Comparison of ENCODE assay signal across 10 mouse cellular contexts in the genomic region with DNA sequence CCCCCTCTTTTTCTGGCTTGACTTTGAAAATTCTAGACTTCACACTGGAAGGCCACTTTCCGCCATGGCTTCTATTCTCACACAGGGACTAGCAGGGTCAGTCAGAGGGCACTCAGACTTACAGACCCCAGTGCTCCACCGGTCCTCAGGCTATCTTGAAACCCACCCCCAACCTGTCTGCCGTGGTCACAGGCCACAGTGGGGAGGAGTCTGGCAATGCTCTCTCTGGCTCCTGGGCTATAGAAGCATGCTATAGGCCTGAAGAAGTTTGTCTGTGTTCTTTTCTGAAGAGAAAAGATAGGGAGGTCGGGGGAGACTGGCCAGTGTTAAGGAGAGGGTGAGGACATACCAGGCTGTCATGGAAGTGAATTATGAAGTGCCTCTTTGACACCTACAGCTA. TPM values are rescaled to one million over a fixed set of nuclear protein-coding genes. Genes with fewer than 3 reads are reported as not detected.
DNase-seq lines count a peak whose midpoint lies in the region; ATAC-seq lines count a peak whose summit lies in the region.
"Had no signal": no experiment of that assay in that cellular context is flagged by ENCODE, and none has a peak within 500 bp of the region (broad histone marks: within the 10 kb centered on the region; RNA-seq: fewer than 3 reads in every experiment).

No protein-coding gene starts in this region.

- no peak overlapping the region for H3K4me3 ChIP-seq in heart, embryonic 11.5 days (ENCODE audit: low read depth, low read length)
- no peak overlapping the region for H3K4me3 ChIP-seq in midbrain, embryonic 13.5 days (replicated peaks)
- H3K4me3 ChIP-seq in midbrain, embryonic 10.5 days = no peak overlapping the region
- H3K4me3 ChIP-seq in intestine, embryonic 16.5 days (ENCODE audit: low read length) = no peak overlapping the region
- no peak overlapping the region for H3K4me3 ChIP-seq in stomach, embryonic 14.5 days (ENCODE audit: low read depth, low read length)

- no peaks in the 10 kb centered on the region for H3K9me3 ChIP-seq in heart, embryonic 11.5 days (replicated peaks; ENCODE audit: control insufficient read depth, low read length)
- H3K9me3 ChIP-seq in midbrain, embryonic 13.5 days = no peaks in the 10 kb centered on the region
- H3K9me3 ChIP-seq in midbrain, embryonic 10.5 days (replicated peaks) = no peaks in the 10 kb centered on the region
- no peaks in the 10 kb centered on the region for H3K9me3 ChIP-seq in intestine, embryonic 16.5 days (ENCODE audit: control insufficient read depth, low read length)
- no peaks in the 10 kb centered on the region for H3K9me3 ChIP-seq in stomach, embryonic 14.5 days (ENCODE audit: control insufficient read depth, low read depth, low read length)

- ATAC-seq in heart, embryonic 11.5 days (replicated peaks; ENCODE audit: insufficient number of reproducible peaks, low FRiP score, low TSS enrichment) = 0 out of 2 replicates have a peak, but pooled peaks have one; percentile 15
- ATAC-seq in midbrain, embryonic 13.5 days = no peak
- ATAC-seq in intestine, embryonic 16.5 days = no peak
- ATAC-seq in stomach, embryonic 14.5 days (ENCODE audit: insufficient number of reproducible peaks, insufficient read depth, low FRiP score, low read depth) = no peak
- ATAC-seq: activated CD4-positive, CD25-positive, alpha-beta regulatory T cell, adult 4 months had no signal

- peak overlapping the region; percentile 92 for H3K27ac ChIP-seq in heart, embryonic 11.5 days (ENCODE audit: low read depth, low read length)
- H3K27ac ChIP-seq in midbrain, embryonic 13.5 days = peak overlapping the region; percentile 72
- no peak overlapping the region; the same call in 1 of the 2 replicates for H3K27ac ChIP-seq in midbrain, embryonic 10.5 days (replicated peaks)
- peak overlapping the region; percentile 98 for H3K27ac ChIP-seq in intestine, embryonic 16.5 days (ENCODE audit: low read length)
- peak overlapping the region; percentile 97 for H3K27ac ChIP-seq in stomach, embryonic 14.5 days (ENCODE audit: low read length)

- peaks cover 36% of the 10 kb centered on the region for H3K4me1 ChIP-seq in heart, embryonic 11.5 days (ENCODE audit: control insufficient read depth, insufficient read depth, low read length)
- peaks cover 18% of the 10 kb centered on the region for H3K4me1 ChIP-seq in midbrain, embryonic 13.5 days (replicated peaks)
- peaks cover 23% of the 10 kb centered on the region for H3K4me1 ChIP-seq in midbrain, embryonic 10.5 days
- H3K4me1 ChIP-seq in intestine, embryonic 16.5 days (ENCODE audit: control insufficient read depth, insufficient read depth, low read length) = peaks cover 35% of the 10 kb centered on the region
- peaks cover 24% of the 10 kb centered on the region for H3K4me1 ChIP-seq in stomach, embryonic 14.5 days (ENCODE audit: control insufficient read depth, insufficient read depth, low read length)

- 0 out of 2 replicates have a peak, but pooled peaks cover 2% of the 10 kb centered on the region for H3K36me3 ChIP-seq in heart, embryonic 11.5 days (ENCODE audit: control insufficient read depth, insufficient read depth, low read length)
- peaks cover 21% of the 10 kb centered on the region for H3K36me3 ChIP-seq in midbrain, embryonic 13.5 days
- H3K36me3 ChIP-seq in midbrain, embryonic 10.5 days = peaks cover 34% of the 10 kb centered on the region
- no peaks in the 10 kb centered on the region for H3K36me3 ChIP-seq in intestine, embryonic 16.5 days (ENCODE audit: control insufficient read depth, insufficient read depth, low read length)
- peaks cover 5% of the 10 kb centered on the region; the same call in 1 of the 2 replicates for H3K36me3 ChIP-seq in stomach, embryonic 14.5 days (ENCODE audit: control insufficient read depth, insufficient read depth, low read length)

- DNase-seq in heart, postnatal 4 days = no peak
- DNase-seq in midbrain, embryonic 10.5 days (ENCODE audit: low spot score) = no peak
- no peak for DNase-seq in layer of hippocampus, postnatal 25 days (ENCODE audit: extremely low spot score in 1 of 2, low spot score in 1 of 2)
- no peak for DNase-seq in spleen, postnatal 36 days (ENCODE audit: low spot score in 2 of 2)
- DNase-seq: lung, adult 2 months had no signal

- H3K4me2 ChIP-seq in heart, embryonic 11.5 days = no peak overlapping the region
- no peak overlapping the region for H3K4me2 ChIP-seq in midbrain, embryonic 13.5 days (replicated peaks)
- peak overlapping the region; percentile 19; the same call in 1 of the 2 replicates for H3K4me2 ChIP-seq in intestine, embryonic 16.5 days (ENCODE audit: low read depth, low read length)
- H3K4me2 ChIP-seq in stomach, embryonic 14.5 days (replicated peaks; ENCODE audit: low read depth, low read length) = peak overlapping the region; percentile 26

- peak overlapping the region; percentile 43; the same call in 1 of the 2 replicates for H3K9ac ChIP-seq in heart, embryonic 11.5 days (ENCODE audit: low read depth, low read length)
- H3K9ac ChIP-seq in midbrain, embryonic 13.5 days (replicated peaks) = 0 out of 2 replicates have a peak overlapping the region, but pooled peaks have one; percentile 28
- 0 out of 2 replicates have a peak overlapping the region, but pooled peaks have one; percentile 24 for H3K9ac ChIP-seq in intestine, embryonic 16.5 days (ENCODE audit: low read depth, low read length)
- H3K9ac ChIP-seq in stomach, embryonic 14.5 days (replicated peaks; ENCODE audit: low read depth, low read length) = no peak overlapping the region

- no peaks in the 10 kb centered on the region for H3K27me3 ChIP-seq in heart, embryonic 11.5 days (ENCODE audit: control insufficient read depth, insufficient read depth, low read length)
- H3K27me3 ChIP-seq in midbrain, embryonic 13.5 days = no peaks in the 10 kb centered on the region
- H3K27me3 ChIP-seq in midbrain, embryonic 10.5 days (ENCODE audit: low read depth, poor library complexity, severe bottlenecking) = no peaks in the 10 kb centered on the region
- H3K27me3 ChIP-seq in intestine, embryonic 16.5 days (replicated peaks; ENCODE audit: control insufficient read depth, insufficient read depth, low read length) = no peaks in the 10 kb centered on the region
- no peaks in the 10 kb centered on the region for H3K27me3 ChIP-seq in stomach, embryonic 14.5 days (ENCODE audit: control insufficient read depth, insufficient read depth, low read length)

- 22% methylated on average over 4 of the region's 4 CpGs for WGBS in heart, embryonic 11.5 days (ENCODE audit: insufficient replicate concordance)
- 68% methylated on average over 4 of the region's 4 CpGs for WGBS in midbrain, embryonic 13.5 days
- WGBS in midbrain, embryonic 10.5 days = 61% methylated on average over 4 of the region's 4 CpGs
- 34% methylated on average over 4 of the region's 4 CpGs for WGBS in intestine, embryonic 16.5 days
- 29% methylated on average over 4 of the region's 4 CpGs for WGBS in stomach, embryonic 14.5 days

RNA-seq across cellular contexts. Expression of gene Fscn1, which starts 39.9 kb away (rescaled TPM):
- polyA plus RNA-seq in heart, embryonic 11.5 days (2014; fragmentation: Nextera tagmentation; extraction: Ambion mirVana) = 180 and 186 TPM in 2 replicates
- 100 to 1,000 TPM; 145 to 173 TPM for total RNA-seq in heart, postnatal 4 days (2021)
- 555 TPM in 2 replicates for polyA plus RNA-seq in midbrain, embryonic 13.5 days (2015; fragmentation: Nextera tagmentation; extraction: Ambion mirVana)
- polyA plus RNA-seq in midbrain, embryonic 10.5 days (2016; fragmentation: Nextera tagmentation; extraction: Ambion mirVana) = 675 and 709 TPM in 2 replicates
- polyA plus RNA-seq in intestine, embryonic 16.5 days (2015; fragmentation: Nextera tagmentation; extraction: Ambion mirVana) = 120 and 129 TPM in 2 replicates
- 232 and 251 TPM in 2 replicates for polyA plus RNA-seq in stomach, embryonic 14.5 days (2014; fragmentation: Nextera tagmentation; extraction: Ambion mirVana)
- 100 to 1,000 TPM; 229 to 232 TPM for total RNA-seq in layer of hippocampus, postnatal 25 days (2021)

Comparison
In these comparisons a context has a peak if more than half of its experiments do, and no peak if none do; other contexts are left out.
1. H3K4me2 ChIP-seq: peak in intestine, embryonic 16.5 days (single experiment) and stomach, embryonic 14.5 days (single experiment); none in heart, embryonic 11.5 days (single experiment) and midbrain, embryonic 13.5 days (single experiment).